Mouse (Mus musculus) small intestine, adult 2 months (tissue): ENCODE measurements at regions not wholly inside any gene's neighbourhood (a gene's known extent, or its start where the extent isn't known, plus 50 kb on each side); places are given as distances from the start of the nearest gene placed in this dataset.

ENCODE experiments used
- CTCF ChIP-seq: fragments of 200-500 bp; IDR thresholded peaks from 2 replicates; pipeline ENCODE4 v1.5.1; 2012; ENCODE audit warnings: low read depth, mild to moderate bottlenecking, control low read depth, inconsistent platforms, low read length, moderate library complexity, mixed read lengths; ENCODE audit not compliant: insufficient replicate concordance, insufficient read length; ENCODE audit errors: extremely low read depth
- POLR2A ChIP-seq: fragments of 200-500 bp; IDR thresholded peaks from 2 replicates; pipeline ENCODE4 v1.6.1; 2012; ENCODE audit warnings: low read depth, mild to moderate bottlenecking, control low read depth, inconsistent platforms, low read length, moderate library complexity

GRCm38 (mm10) chr1:184547650-184548235 lies 184.7 kb downstream of the Hlx start:
- TF ChIP-seq CTCF (no peak), POLR2A (no peak)
